Mouse (Mus musculus) embryonic facial prominence, embryonic 12.5 days (tissue): ENCODE results near the gene Smurf2. TPM values are rescaled to one million over a fixed set of nuclear protein-coding genes. Genes with fewer than 3 reads are reported as not detected.

Experiments used
- ATAC-seq: fragments of 200-750 bp; cut with Nextera tagmentation; 2 replicates; pipeline ENCODE4 v1.8.0; 2017; ENCODE audit not compliant: insufficient number of reproducible peaks, insufficient read depth, low FRiP score, low TSS enrichment
- H3K27ac ChIP-seq: fragments of 300-500 bp; sonication (generic); 2 replicates; pipeline ENCODE4 v1.5.1; 2016; ENCODE audit warnings: mild to moderate bottlenecking
- H3K27me3 ChIP-seq: fragments of 300-500 bp; sonication (generic); 2 replicates; pipeline ENCODE4 v1.6.1; 2016; ENCODE audit warnings: mild to moderate bottlenecking, moderate library complexity
- H3K36me3 ChIP-seq: fragments of 300-500 bp; sonication (generic); 2 replicates; pipeline ENCODE4 v1.6.1; 2016; ENCODE audit warnings: mild to moderate bottlenecking
- H3K4me1 ChIP-seq: fragments of 300-500 bp; sonication (generic); 2 replicates; pipeline ENCODE4 v1.6.1; 2016
- H3K4me2 ChIP-seq: fragments of 300-500 bp; sonication (generic); replicated peaks from 2 replicates; pipeline ENCODE4 v1.6.1; 2016; ENCODE audit warnings: mild to moderate bottlenecking, moderate library complexity
- H3K4me3 ChIP-seq: fragments of 300-500 bp; sonication (generic); 2 replicates; pipeline ENCODE4 v1.5.1; 2016; ENCODE audit warnings: mild to moderate bottlenecking
- H3K9ac ChIP-seq: fragments of 300-500 bp; sonication (generic); 2 replicates; pipeline ENCODE4 v1.6.1; 2016; ENCODE audit warnings: mild to moderate bottlenecking, moderate library complexity
- H3K9me3 ChIP-seq: fragments of 300-500 bp; sonication (generic); 2 replicates; pipeline ENCODE4 v1.6.1; 2016; ENCODE audit warnings: mild to moderate bottlenecking, moderate library complexity
- WGBS: fragments of 180-500 bp; shearing (Covaris S2); methylation state at CpG from one replicate; pipeline ENCODE4 v1.1.7; 2016; 5-methylcytosine and 5-hydroxymethylcytosine counted together
- polyA plus RNA-seq: library from polyadenylated mRNA; unstranded; fragments of >200 nt; fragmentation: Nextera tagmentation; extraction: Ambion mirVana; gene quantifications from 2 replicates; pipeline ENCODE4 v1.2.1, GENCODE M21; 2016

Smurf2 gene
- polyA plus RNA-seq, 1 experiment from 2014 or later = 16.5 TPM

DNA sequence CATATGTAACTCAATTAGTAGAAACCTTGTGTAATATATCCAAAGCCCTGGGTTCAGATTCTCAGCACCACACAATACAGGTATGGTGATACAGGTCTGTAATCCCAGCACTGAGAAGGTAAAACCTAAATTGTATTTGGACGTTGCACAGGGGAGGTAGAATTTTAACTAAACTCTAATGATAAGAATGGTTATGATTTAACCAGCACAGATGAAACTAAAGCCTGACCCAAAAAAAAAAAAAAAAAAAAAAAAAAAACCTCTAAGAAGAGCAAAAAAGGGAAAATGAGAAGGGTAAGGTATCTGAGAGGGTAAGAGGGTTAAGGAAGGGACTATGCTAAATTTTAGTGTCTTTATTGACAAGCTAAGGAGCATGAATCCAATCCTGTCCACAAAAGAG, 20.7 kb downstream of the Smurf2 start:
- Histone ChIP-seq H3K4me1 (no peaks in the 10 kb centered on the region), H3K4me2 (no peak overlapping the region), H3K27ac (no peak overlapping the region), H3K4me3 (no peak overlapping the region), H3K9ac (no peak overlapping the region), H3K27me3 (no peaks in the 10 kb centered on the region), H3K9me3 (no peaks in the 10 kb centered on the region), H3K36me3 (no peaks in the 10 kb centered on the region)
- WGBS = 84% methylated on average over 1 of the region's 1 CpGs
- ATAC-seq = no peak

DNA sequence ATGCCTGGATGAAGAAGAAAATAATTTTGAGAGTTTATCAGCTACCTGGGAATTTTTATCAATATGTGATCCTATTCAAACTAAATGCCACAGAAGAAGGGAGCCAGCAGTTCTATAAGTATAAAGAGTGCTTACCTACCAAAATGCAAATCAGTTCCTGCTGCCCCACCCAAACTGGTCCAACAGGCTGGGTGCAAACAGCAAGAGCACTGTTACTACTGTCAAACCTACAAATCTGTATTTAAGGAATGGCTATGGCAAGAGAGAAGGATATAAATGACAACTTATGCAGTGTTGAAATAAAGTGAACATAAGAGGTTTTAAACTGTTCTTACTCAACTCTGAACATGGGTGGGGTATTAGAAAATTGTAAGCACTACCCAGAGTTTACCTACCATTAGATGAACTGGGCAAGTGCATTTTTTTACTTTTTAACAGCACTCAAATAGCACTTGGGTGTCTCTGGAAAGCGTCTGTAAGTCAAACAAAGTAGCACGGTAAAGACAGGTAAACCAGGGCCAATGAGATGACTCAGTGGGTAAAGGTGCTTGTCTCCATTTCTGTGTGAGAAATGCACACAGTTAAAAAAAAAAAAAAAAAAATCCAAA, 23.9 kb downstream of the Smurf2 start:
- H3K36me3 ChIP-seq = no peaks in the 10 kb centered on the region
- no peak overlapping the region for H3K9ac ChIP-seq
- no peak overlapping the region for H3K27ac ChIP-seq
- ATAC-seq = no peak
- H3K4me2 ChIP-seq = no peak overlapping the region
- H3K9me3 ChIP-seq = no peaks in the 10 kb centered on the region
- H3K4me1 ChIP-seq = no peaks in the 10 kb centered on the region
- 79% methylated on average over 2 of the region's 2 CpGs for WGBS
- no peak overlapping the region for H3K4me3 ChIP-seq
- no peaks in the 10 kb centered on the region for H3K27me3 ChIP-seq

DNA sequence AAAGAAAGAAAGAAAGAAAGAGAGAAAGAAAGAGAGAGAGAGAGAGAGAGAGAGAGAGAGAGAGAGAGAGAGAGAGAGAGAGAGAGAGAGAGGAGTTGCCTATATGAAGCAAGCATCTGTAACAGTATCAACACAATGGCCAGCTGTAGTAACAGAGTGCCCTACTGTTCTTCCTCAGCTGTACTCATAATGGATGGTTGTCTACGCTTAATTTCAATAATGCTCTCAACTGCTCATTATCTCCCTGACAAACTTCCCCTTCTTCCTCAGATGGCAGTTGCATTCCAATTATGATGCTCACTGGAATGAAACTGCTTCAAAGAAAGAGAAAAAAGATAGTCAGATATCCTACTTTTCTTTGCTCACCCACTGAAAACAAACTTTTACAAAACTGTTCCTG, 36.9 kb downstream of the Smurf2 start:
- Histone ChIP-seq H3K4me3 (no peak overlapping the region), H3K27ac (no peak overlapping the region), H3K9ac (no peak overlapping the region), H3K4me1 (no peaks in the 10 kb centered on the region), H3K4me2 (no peak overlapping the region), H3K9me3 (no peaks in the 10 kb centered on the region), H3K27me3 (no peaks in the 10 kb centered on the region), H3K36me3 (no peaks in the 10 kb centered on the region)
- ATAC-seq = no peak
- WGBS = 74% methylated on average over 1 of the region's 1 CpGs

DNA sequence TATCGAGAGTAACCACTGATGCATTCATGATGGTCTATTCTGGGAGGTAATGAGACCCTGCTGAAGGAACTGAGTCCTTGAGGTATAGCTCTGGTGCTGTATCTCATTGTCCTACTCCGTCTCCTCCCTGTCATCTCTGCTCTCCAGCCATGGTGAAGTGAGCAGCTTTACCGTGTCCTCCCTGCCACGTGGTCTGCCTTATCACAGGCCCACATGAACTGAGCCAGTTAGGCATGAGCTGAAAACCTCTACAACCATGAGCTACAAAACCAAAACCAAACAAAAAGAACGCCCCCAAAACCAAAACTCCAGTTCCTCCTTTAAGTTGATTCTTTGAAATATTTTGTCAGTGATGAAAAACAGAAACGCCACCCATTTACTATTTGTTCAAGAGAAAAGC, 47.9 kb downstream of the Smurf2 start:
- 81% methylated on average over 6 of the region's 6 CpGs for WGBS
- Histone ChIP-seq H3K9ac (no peak overlapping the region), H3K4me2 (no peak overlapping the region), H3K4me1 (no peaks in the 10 kb centered on the region), H3K9me3 (no peaks in the 10 kb centered on the region), H3K27ac (no peak overlapping the region), H3K36me3 (peaks cover 22% of the 10 kb centered on the region), H3K4me3 (no peak overlapping the region), H3K27me3 (no peaks in the 10 kb centered on the region)
- no peak for ATAC-seq

DNA sequence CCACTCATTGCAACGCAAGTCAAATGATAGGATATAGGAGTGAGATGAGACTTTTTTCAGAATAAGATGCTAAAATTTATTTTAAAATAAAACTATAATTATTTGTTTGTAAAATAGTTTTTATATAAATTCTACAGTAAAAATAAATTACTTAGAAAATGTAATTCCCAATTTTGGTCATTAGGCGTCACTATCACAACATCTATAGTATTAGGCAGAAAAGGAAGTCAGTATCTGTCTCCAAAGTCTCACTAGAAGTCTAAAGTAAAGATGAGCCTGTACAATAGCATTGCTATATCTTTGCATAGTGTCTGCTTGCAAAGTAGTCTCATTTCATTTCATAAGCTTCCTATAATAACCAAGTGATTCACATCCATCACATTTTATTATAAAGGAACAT, 69.1 kb downstream of the Smurf2 start:
- Histone ChIP-seq H3K27ac (no peak overlapping the region), H3K4me1 (no peaks in the 10 kb centered on the region), H3K9ac (no peak overlapping the region), H3K36me3 (peaks cover 45% of the 10 kb centered on the region), H3K4me3 (no peak overlapping the region), H3K9me3 (no peaks in the 10 kb centered on the region), H3K4me2 (no peak overlapping the region), H3K27me3 (no peaks in the 10 kb centered on the region)
- WGBS = 54% methylated on average over 2 of the region's 2 CpGs
- no peak for ATAC-seq

DNA sequence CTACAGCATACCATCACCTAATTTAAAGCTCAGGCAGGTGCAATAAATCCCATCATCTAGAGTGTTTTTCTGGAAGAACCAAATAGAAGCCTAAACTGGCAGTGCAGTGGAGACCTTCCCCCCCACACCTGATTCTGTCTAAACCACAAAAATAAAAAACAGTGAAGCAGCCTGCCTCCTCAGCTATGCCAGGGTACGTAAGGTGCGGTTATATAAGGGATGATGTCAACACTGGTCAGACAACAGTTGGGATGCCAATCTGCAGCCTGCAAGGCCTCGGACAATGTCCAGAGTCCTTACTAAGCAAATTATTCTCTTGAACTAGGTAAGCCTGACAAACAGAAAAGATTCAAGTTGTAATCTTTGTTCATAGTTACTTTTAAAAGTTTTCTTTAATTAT, 78.5 kb downstream of the Smurf2 start:
- no peak for ATAC-seq
- H3K4me1 ChIP-seq = no peaks in the 10 kb centered on the region
- no peaks in the 10 kb centered on the region for H3K9me3 ChIP-seq
- no peaks in the 10 kb centered on the region for H3K27me3 ChIP-seq
- no peak overlapping the region for H3K4me2 ChIP-seq
- H3K36me3 ChIP-seq = peaks cover 57% of the 10 kb centered on the region
- H3K9ac ChIP-seq = no peak overlapping the region
- WGBS = 90% methylated on average over 3 of the region's 3 CpGs
- H3K27ac ChIP-seq = no peak overlapping the region
- H3K4me3 ChIP-seq = no peak overlapping the region

DNA sequence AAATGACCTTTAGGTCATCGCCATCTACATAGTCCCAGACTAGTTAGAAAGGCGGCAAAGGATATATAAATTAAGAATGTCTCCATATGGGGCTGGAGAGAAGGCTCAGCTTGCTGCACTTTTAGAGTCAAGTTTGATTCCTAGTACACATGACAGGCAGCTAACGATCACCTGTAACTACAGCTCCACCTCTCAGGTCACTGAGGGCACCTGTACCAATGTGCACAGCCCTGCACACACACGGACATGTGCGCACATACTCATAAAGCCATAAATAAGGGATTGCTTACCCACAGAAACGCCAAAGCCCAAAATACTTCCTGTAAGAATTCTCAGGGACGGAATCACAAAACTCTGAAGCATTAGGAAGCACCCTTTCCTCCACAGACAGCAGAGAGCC, 92.4 kb downstream of the Smurf2 start:
- Histone ChIP-seq H3K4me2 (no peak overlapping the region), H3K27ac (no peak overlapping the region), H3K4me1 (no peaks in the 10 kb centered on the region), H3K36me3 (peaks cover 77% of the 10 kb centered on the region), H3K9me3 (no peaks in the 10 kb centered on the region), H3K27me3 (no peaks in the 10 kb centered on the region), H3K4me3 (no peak overlapping the region), H3K9ac (no peak overlapping the region)
- no peak for ATAC-seq
- WGBS = 92% methylated on average over 7 of the region's 7 CpGs

DNA sequence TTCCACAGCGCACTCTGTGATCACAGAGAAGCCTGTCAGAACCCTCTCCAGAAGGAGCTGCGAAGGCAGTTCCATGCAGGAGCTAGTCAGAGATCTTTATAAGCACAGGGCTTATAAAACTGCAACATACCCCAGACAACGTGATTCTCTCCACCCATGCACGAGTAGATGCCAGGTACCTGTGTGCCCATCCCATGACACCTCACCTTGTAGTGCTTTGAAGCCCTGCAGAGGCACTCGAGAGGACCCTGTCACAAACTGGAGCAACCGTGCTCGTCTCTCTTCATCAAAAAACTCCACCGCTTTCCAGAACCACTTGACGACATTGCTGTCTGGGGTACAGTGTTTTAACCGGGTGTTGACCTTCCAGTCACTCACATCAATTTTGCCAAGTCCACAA, 96.1 kb downstream of the Smurf2 start:
- WGBS = 91% methylated on average over 10 of the region's 10 CpGs
- no peak for ATAC-seq
- Histone ChIP-seq H3K4me2 (no peak overlapping the region), H3K27ac (no peak overlapping the region), H3K4me3 (no peak overlapping the region), H3K9ac (no peak overlapping the region), H3K27me3 (no peaks in the 10 kb centered on the region), H3K4me1 (no peaks in the 10 kb centered on the region), H3K36me3 (peaks cover 69% of the 10 kb centered on the region), H3K9me3 (no peaks in the 10 kb centered on the region)

DNA sequence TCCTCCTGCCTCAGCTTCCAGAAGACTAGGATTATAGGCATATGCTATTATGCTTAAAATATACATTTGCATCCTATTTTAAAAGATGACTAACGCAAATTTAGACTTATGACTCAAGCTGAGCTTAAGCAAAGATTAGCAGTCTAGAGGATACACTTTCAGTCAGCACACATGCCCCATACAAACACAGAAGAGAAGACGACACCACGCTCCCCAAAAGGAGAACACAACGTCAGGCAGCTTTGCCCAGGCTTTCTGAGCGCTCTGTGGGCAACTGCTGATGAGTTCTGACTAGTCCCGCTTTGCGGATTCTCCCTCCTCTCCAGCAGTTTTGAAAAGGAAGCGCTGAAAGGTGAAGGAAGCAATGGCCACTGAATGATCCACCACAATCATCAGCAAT, 96.8 kb downstream of the Smurf2 start:
- WGBS = 96% methylated on average over 8 of the region's 8 CpGs

DNA sequence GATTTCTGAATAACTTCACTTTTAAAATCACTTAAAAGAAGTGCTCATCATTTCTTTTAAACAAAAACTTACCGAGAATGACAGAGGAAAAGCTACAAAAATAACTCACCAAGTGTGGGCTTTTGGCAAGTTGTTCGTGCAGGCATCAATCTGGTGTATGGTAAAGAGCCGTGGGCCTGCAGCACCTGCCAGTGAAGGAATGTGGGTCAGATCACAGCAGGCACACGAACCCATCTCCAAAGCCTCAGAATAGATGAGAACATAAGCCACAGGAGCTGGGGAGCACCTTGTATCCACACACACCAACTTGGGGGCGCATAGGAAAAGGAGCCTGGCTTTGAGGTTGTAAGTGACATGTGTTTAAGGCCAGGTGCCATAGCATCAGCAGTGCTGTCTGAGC, 97.6 kb downstream of the Smurf2 start:
- no peak for ATAC-seq

More for the DNA sequence above, 96.8 kb downstream of the Smurf2 start:
- H3K27ac ChIP-seq = no peak overlapping the region
- H3K27me3 ChIP-seq = no peaks in the 10 kb centered on the region
- no peak overlapping the region for H3K4me3 ChIP-seq
- no peak overlapping the region for H3K4me2 ChIP-seq
- no peaks in the 10 kb centered on the region for H3K9me3 ChIP-seq
- no peak for ATAC-seq
- peaks cover 71% of the 10 kb centered on the region for H3K36me3 ChIP-seq
- H3K9ac ChIP-seq = no peak overlapping the region
- H3K4me1 ChIP-seq = no peaks in the 10 kb centered on the region

DNA sequence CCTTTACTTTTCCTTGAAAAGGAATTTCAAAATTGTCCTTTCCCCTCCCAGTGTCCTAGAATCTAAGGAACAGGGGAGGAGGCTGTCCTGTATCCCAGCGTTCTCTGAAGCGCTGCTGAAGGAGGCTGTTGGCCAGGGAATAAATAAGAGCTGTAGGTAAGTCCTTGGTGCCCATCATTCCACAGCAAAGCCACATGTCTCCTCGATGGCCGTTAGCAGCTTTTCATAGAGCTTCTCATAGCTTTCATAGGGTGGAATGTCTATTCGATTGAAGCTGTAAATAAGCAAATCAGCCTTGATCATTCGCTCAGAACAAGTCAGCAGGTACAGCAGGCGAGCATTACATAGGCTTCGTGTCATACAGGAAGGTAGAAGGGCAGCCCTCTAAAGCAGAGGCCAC, 98.0 kb downstream of the Smurf2 start:
- Histone ChIP-seq H3K36me3 (peaks cover 69% of the 10 kb centered on the region), H3K27me3 (no peaks in the 10 kb centered on the region), H3K27ac (no peak overlapping the region), H3K4me2 (no peak overlapping the region), H3K4me3 (no peak overlapping the region), H3K9me3 (no peaks in the 10 kb centered on the region), H3K4me1 (0 out of 2 replicates have a peak, but pooled peaks cover 5% of the 10 kb centered on the region), H3K9ac (no peak overlapping the region)
- 91% methylated on average over 8 of the region's 8 CpGs for WGBS
- ATAC-seq = no peak

More for the DNA sequence above, 97.6 kb downstream of the Smurf2 start:
- Histone ChIP-seq H3K4me1 (0 out of 2 replicates have a peak, but pooled peaks cover 5% of the 10 kb centered on the region), H3K4me2 (no peak overlapping the region), H3K27me3 (no peaks in the 10 kb centered on the region), H3K27ac (no peak overlapping the region), H3K9me3 (no peaks in the 10 kb centered on the region), H3K4me3 (no peak overlapping the region), H3K9ac (no peak overlapping the region), H3K36me3 (peaks cover 70% of the 10 kb centered on the region)
- WGBS = 91% methylated on average over 5 of the region's 5 CpGs

DNA sequence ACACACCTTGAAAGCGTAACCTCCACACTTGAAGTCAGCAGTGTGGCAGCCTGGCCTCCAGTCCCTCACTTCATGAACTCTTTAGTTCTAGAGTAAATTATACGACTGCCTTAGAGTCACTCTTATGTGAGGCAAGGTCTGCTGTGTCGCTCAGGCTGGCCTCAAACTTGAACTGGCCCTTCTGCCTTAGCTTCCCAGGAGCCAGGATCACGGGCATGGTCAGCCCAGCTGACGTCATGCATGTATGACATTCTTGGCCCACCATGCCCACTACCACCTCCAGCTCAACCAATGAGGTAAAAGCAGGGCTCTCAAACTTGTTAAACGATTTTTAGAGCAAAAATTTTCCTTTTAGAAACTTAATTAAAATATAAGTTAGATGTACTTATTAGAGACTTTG, 99.1 kb downstream of the Smurf2 start:
- H3K36me3 ChIP-seq = peaks cover 73% of the 10 kb centered on the region
- H3K4me1 ChIP-seq = 0 out of 2 replicates have a peak, but pooled peaks cover 5% of the 10 kb centered on the region
- no peak overlapping the region for H3K4me3 ChIP-seq
- no peak overlapping the region for H3K4me2 ChIP-seq
- H3K9me3 ChIP-seq = no peaks in the 10 kb centered on the region
- H3K27me3 ChIP-seq = no peaks in the 10 kb centered on the region
- no peak overlapping the region for H3K9ac ChIP-seq
- 88% methylated on average over 6 of the region's 6 CpGs for WGBS
- ATAC-seq = no peak
- H3K27ac ChIP-seq = no peak overlapping the region

DNA sequence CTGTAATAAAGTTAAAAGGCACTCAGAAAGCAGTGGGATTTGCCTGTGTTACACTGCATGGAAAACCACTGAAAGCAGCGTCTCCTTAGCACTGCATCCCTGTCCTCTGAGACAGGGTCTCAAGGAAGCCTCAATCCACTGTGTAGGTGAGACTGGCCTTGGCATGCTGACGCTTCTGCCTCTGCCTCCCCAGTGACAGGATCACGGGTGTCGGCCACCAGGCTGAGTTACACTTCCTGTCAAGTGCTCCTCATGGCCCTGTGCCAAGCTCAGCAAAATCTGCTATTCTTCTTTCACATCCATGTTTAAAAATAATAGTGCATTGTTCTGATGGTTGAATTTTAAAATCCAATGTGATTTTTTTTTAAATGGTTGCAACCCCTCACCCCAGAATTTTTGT, 99.5 kb downstream of the Smurf2 start:
- WGBS = 70% methylated on average over 4 of the region's 4 CpGs
- no peak overlapping the region for H3K27ac ChIP-seq
- no peaks in the 10 kb centered on the region for H3K9me3 ChIP-seq
- 0 out of 2 replicates have a peak, but pooled peaks cover 5% of the 10 kb centered on the region for H3K4me1 ChIP-seq
- no peak overlapping the region for H3K4me3 ChIP-seq
- H3K4me2 ChIP-seq = no peak overlapping the region
- H3K36me3 ChIP-seq = peaks cover 72% of the 10 kb centered on the region
- no peak overlapping the region for H3K9ac ChIP-seq
- no peaks in the 10 kb centered on the region for H3K27me3 ChIP-seq
- no peak for ATAC-seq
